Mouse (Mus musculus) C2C12 (cell line): Measurements from ENCODE around the gene Rcbtb2.

Experiments used
- CEBPB ChIP-seq: IDR thresholded peaks from one replicate; pipeline ENCODE4 v1.6.1; 2011; ENCODE audit warnings: low read depth, mild to moderate bottlenecking, control low read depth, moderate library complexity
- CTCF ChIP-seq: IDR thresholded peaks from one replicate; pipeline ENCODE4 v1.5.1; 2011; ENCODE audit not compliant: control insufficient read depth, insufficient read depth, insufficient read length
- MAX ChIP-seq: IDR thresholded peaks from one replicate; pipeline ENCODE4 v1.6.1; 2011; ENCODE audit warnings: mild to moderate bottlenecking, control low read depth
- MYOD1 ChIP-seq: IDR thresholded peaks from one replicate; pipeline ENCODE4 v1.6.1; 2011; ENCODE audit warnings: low read depth; ENCODE audit not compliant: control insufficient read depth, insufficient read length
- MYOG ChIP-seq: IDR thresholded peaks from one replicate; pipeline ENCODE4 v1.6.1; 2011; ENCODE audit not compliant: control insufficient read depth, insufficient read length; ENCODE audit errors: extremely low read depth
- USF1 ChIP-seq: IDR thresholded peaks from one replicate; pipeline ENCODE4 v1.6.1; 2011; ENCODE audit warnings: low read depth, mild to moderate bottlenecking, control low read depth, moderate library complexity

- TF ChIP-seq MYOD1: no peak
- no peak for TF ChIP-seq CTCF
- no peak for TF ChIP-seq MYOG
- TF ChIP-seq USF1: no peak
- TF ChIP-seq MAX: no peak
- no peak for TF ChIP-seq CEBPB
These were observed 20.5 kb upstream of the Rcbtb2 start for GRCm38 (mm10) chr14:73102270-73102865.
